Mouse (Mus musculus): ENCODE measurements around the gene Pde8a.
A peak's percentile ranks its signal among the peaks of the same experiment; 100 is the strongest.

The Pde8a gene

GRCm38 (mm10) chr7:81337785-81338521 is 124.6 kb downstream of the Pde8a start:
- DNase-seq (ENCODE audit: low spot score in 2 of 2) = no peak

GRCm38 (mm10) chr7:81338522-81338873 is 125.1 kb downstream of the Pde8a start:
- no peak for DNase-seq (ENCODE audit: low spot score in 2 of 2)

- no peak for DNase-seq (ENCODE audit: low spot score in 2 of 2)
These were observed 126.4 kb downstream of the Pde8a start for GRCm38 (mm10) chr7:81339783-81340182.

- no peak for DNase-seq (ENCODE audit: low spot score in 2 of 2)
These were observed 128.2 kb downstream of the Pde8a start for GRCm38 (mm10) chr7:81341563-81341962.

GRCm38 (mm10) chr7:81342356-81343094 is 129.1 kb downstream of the Pde8a start:
- no peak for DNase-seq (ENCODE audit: low spot score in 2 of 2)

- DNase-seq (ENCODE audit: low spot score in 2 of 2) = no peak
These were observed 129.9 kb downstream of the Pde8a start for GRCm38 (mm10) chr7:81343316-81343715.

- no peak for DNase-seq (ENCODE audit: low spot score in 2 of 2)
These were observed 130.4 kb downstream of the Pde8a start for GRCm38 (mm10) chr7:81343831-81344230.

- DNase-seq (ENCODE audit: low spot score in 2 of 2) = peak; percentile 97 to 99
These were observed 131.4 kb downstream of the Pde8a start, which contains the start of gene Rps17 for GRCm38 (mm10) chr7:81344544-81345446. Gene Rps17 (minus strand): TSS chr7:81345254.

GRCm38 (mm10) chr7:81345447-81346170 is 132.2 kb downstream of the Pde8a start:
- DNase-seq (ENCODE audit: low spot score in 2 of 2) = no peak

- DNase-seq (ENCODE audit: low spot score in 2 of 2) = no peak
These were observed 134.8 kb downstream of the Pde8a start for GRCm38 (mm10) chr7:81348206-81348605.

- no peak for DNase-seq (ENCODE audit: low spot score in 2 of 2)
These were observed 138.4 kb downstream of the Pde8a start for GRCm38 (mm10) chr7:81351826-81352225.

- DNase-seq (ENCODE audit: low spot score in 2 of 2) = no peak
These were observed 142.3 kb downstream of the Pde8a start for GRCm38 (mm10) chr7:81355746-81356145.

GRCm38 (mm10) chr7:81356360-81356759 is 143.0 kb downstream of the Pde8a start:
- DNase-seq (ENCODE audit: low spot score in 2 of 2) = no peak

GRCm38 (mm10) chr7:81356975-81357374 is 143.6 kb downstream of the Pde8a start:
- DNase-seq (ENCODE audit: low spot score in 2 of 2) = no peak

GRCm38 (mm10) chr7:81367946-81368345 is 154.6 kb downstream of the Pde8a start:
- DNase-seq (ENCODE audit: low spot score in 2 of 2) = no peak

GRCm38 (mm10) chr7:81369724-81370123 is 156.3 kb downstream of the Pde8a start:
- no peak for DNase-seq (ENCODE audit: low spot score in 2 of 2)

GRCm38 (mm10) chr7:81371811-81372210 is 158.4 kb downstream of the Pde8a start:
- DNase-seq (ENCODE audit: low spot score in 2 of 2) = no peak

- DNase-seq (ENCODE audit: low spot score in 2 of 2) = peak in 1 of 2 experiments; percentile 17
These were observed 159.0 kb downstream of the Pde8a start for GRCm38 (mm10) chr7:81372337-81372920.

GRCm38 (mm10) chr7:81379363-81379762 is 166.0 kb downstream of the Pde8a start:
- no peak for DNase-seq (ENCODE audit: low spot score in 2 of 2)

All from urinary bladder, postnatal 36 days (tissue).